Mouse (Mus musculus): ENCODE data around the gene Olfr202.

DNA sequence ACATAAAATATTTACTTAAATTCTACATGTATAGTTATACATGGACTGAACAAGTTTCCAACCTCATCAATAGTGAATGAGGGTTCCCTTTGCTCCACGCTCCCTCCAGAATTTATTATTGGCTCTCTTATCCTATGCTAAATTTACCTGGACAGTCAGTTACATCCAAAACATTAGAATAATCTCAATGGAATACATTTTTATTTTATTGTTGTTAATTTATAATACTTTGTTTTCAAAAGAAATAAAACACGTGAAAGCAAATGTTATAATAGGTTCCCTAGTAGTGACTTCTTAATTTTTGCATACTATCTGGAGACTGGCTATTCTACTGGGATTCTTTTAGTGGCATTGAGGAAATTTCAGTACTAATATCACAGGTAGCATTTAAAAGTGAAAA, 12.0 kb upstream of the Olfr202 start, which contains the start of gene Olfr203:
- no peak for TF ChIP-seq POLR2A (IDR thresholded peaks at IDR 0.05; ENCODE audit: insufficient read depth, low read depth, low read length)
- TF ChIP-seq CTCF (IDR thresholded peaks at IDR 0.05): no peak

Data from heart, adult 2 months (tissue).